Mouse (Mus musculus) G1E (cell line): ENCODE data around the gene H13. TPM values are rescaled to one million over a fixed set of nuclear protein-coding genes. Genes with fewer than 3 reads are reported as not detected.

Experiments
- ATAC-seq: 2 replicates; pipeline ENCODE4 v1.8.0; 2016; ENCODE audit warnings: mild to moderate bottlenecking; ENCODE audit not compliant: insufficient number of reproducible peaks, poor library complexity, low FRiP score, severe bottlenecking; ENCODE audit errors: extremely low read depth
- DNase-seq: peaks from one replicate; pipeline ENCODE4 v3.0.0; 2012; ENCODE audit warnings: low spot score
- H3K27me3 ChIP-seq: 2 replicates; pipeline ENCODE4 v1.6.1; 2012; ENCODE audit warnings: mild to moderate bottlenecking, low read length, inconsistent platforms; ENCODE audit not compliant: insufficient read depth
- H3K36me3 ChIP-seq: replicated peaks from 2 replicates; pipeline ENCODE3; 2012; ENCODE audit warnings: mild to moderate bottlenecking, inconsistent platforms
- H3K4me1 ChIP-seq: 2 replicates; pipeline ENCODE4 v1.6.1; 2012; ENCODE audit warnings: low read depth, low read length, inconsistent platforms, mixed read lengths; ENCODE audit not compliant: insufficient read depth
- H3K4me3 ChIP-seq: 2 replicates; pipeline ENCODE4 v1.5.1; 2012; ENCODE audit warnings: low read depth, mild to moderate bottlenecking, inconsistent platforms, low read length, moderate library complexity, mixed read lengths
- H3K9me3 ChIP-seq: replicated peaks from 2 replicates; pipeline ENCODE4 v1.6.1; 2012; ENCODE audit warnings: inconsistent platforms
- CTCF ChIP-seq: IDR thresholded peaks from 2 replicates; pipeline ENCODE4 v1.5.1; 2012; ENCODE audit warnings: low read depth, low read length, inconsistent platforms, mixed read lengths
- GATA1 ChIP-seq: IDR thresholded peaks from 2 replicates; pipeline ENCODE4 v1.6.1; 2012; ENCODE audit warnings: borderline replicate concordance, low read length, inconsistent platforms, mixed read lengths
- GATA2 ChIP-seq: IDR thresholded peaks from 2 replicates; pipeline ENCODE4 v1.6.1; 2012; ENCODE audit warnings: low read depth, low read length, inconsistent platforms, borderline replicate concordance
- POLR2AphosphoS5 ChIP-seq: IDR thresholded peaks from 2 replicates; pipeline ENCODE4 v1.6.1; 2012; ENCODE audit warnings: low read depth, low read length, inconsistent platforms; ENCODE audit not compliant: insufficient replicate concordance
- TAL1 ChIP-seq: conservative IDR thresholded peaks from 2 replicates; pipeline ENCODE4 v1.6.1; 2012; ENCODE audit warnings: low read depth, low read length, inconsistent platforms, mixed read lengths
- polyA plus RNA-seq: library from polyadenylated mRNA; stranded (reverse); fragments of >175 nt; gene quantifications from 2 replicates; pipeline ENCODE4 v1.2.3, GENCODE M21; 2012
- total RNA-seq, 2 experiments: library from RNA; stranded (forward) in 1 of 2; stranded (reverse) in 1 of 2; fragments of 200-1000 nt in 1 of 2; fragments of >200 nt in 1 of 2; fragmentation: Nextera tagmentation in 1 of 2; gene quantifications; 2 replicates each; pipeline ENCODE4 v1.2.3; 2014 to 2017

The H13 gene
- total and polyA plus RNA-seq, 3 experiments, result 43.2 to 65.2 (median 54.2) TPM

DNA sequence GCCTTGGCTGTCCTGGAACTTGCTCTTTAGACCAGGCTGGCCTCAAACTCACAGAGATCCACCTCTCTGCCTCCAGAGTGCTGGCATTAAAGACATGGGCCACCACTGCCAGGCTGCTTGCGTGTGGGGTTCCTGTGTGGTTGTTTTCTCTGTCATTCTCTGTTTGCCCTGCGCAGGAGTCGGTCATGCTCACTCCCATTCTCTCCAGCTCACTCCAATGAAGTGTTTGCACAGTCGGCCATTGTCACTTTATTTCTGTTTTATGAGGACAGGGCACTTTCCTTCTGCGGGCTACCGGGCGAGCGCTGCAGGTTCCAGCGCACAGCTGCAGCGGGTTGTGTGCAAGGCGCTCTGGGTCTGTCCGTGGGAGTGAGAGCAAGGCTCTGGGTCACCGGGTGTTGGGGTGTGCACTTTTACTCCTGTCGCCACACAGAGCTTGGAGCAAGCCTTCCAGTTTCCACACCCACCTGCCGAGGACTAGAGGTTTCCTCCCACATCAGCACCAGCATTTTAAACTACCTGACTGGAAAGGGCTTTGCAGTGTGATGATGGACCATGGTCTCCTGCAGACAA lies 56.0 kb downstream of the H13 start:
- H3K4me3 ChIP-seq, result no peak overlapping the region
- peaks cover 12% of the 10 kb centered on the region; the same call in 1 of the 2 replicates for H3K27me3 ChIP-seq
- DNase-seq (no peak), ATAC-seq (no peak)
- TF ChIP-seq CTCF, result no peak
- no peak for TF ChIP-seq GATA1
- no peak for TF ChIP-seq GATA2
- TF ChIP-seq POLR2AphosphoS5, result no peak
- no peak for TF ChIP-seq TAL1
- H3K4me1 ChIP-seq, result peaks cover 51% of the 10 kb centered on the region
- no peaks in the 10 kb centered on the region for H3K9me3 ChIP-seq
- no peaks in the 10 kb centered on the region for H3K36me3 ChIP-seq

DNA sequence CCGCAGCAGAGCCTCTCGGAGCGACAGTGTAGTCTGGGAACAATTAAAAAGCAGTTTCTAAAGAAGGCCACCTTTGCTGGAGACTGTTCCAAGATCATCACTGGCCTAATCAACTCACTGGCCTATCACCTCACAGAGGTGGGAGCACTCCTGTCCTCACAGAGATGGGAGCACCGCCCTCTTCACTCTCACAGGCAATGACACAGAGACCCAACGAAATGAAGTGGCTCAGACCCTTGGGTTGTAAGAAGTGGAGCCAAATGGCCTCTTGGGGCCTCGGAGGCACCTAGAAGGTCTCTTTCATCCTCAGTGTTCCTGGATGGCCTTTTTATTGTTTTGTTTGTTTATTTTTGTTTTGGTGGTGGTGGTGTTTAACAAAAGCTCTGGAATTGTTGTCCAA lies 57.0 kb downstream of the H13 start:
- Histone ChIP-seq H3K27me3 (peaks cover 12% of the 10 kb centered on the region; the same call in 1 of the 2 replicates), H3K4me1 (peaks cover 55% of the 10 kb centered on the region), H3K36me3 (no peaks in the 10 kb centered on the region), H3K9me3 (no peaks in the 10 kb centered on the region), H3K4me3 (no peak overlapping the region)
- ATAC-seq (no peak), DNase-seq (no peak)
- TF ChIP-seq TAL1, result no peak
- TF ChIP-seq GATA1, result no peak
- no peak for TF ChIP-seq POLR2AphosphoS5
- TF ChIP-seq CTCF, result no peak
- no peak for TF ChIP-seq GATA2

DNA sequence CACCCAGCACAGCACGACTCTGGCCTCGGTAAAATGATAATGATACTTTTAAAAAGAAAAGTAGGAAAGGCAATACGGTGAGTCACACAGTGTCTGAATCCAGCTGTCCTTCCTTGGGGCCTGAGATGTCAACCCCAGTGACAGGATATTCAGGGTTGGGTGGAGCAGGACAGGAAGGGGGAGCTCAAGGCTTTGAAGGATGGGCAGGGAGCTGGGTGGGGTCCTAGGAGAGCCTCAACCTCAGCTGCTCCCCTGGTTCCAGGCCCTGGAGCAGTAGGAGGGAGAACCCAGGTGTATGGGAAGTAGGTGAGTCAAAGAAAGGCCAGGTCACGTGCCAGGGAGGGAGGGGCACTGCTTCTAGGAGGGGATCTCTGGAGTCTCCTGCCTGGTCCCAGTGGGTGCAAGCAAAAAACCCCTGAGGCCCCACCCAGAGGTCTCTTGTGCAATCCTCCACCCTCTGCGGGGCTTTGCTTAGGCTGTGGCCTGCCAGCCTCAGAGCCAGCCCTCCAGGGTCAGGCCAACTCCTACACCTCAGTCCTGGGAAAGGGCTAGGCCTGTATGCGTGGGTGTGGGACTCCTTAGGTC lies 57.6 kb downstream of the H13 start:
- TF ChIP-seq GATA1, result no peak
- no peak for TF ChIP-seq GATA2
- no peak for TF ChIP-seq CTCF
- TF ChIP-seq TAL1, result no peak
- H3K36me3 ChIP-seq, result no peaks in the 10 kb centered on the region
- H3K9me3 ChIP-seq, result no peaks in the 10 kb centered on the region
- H3K4me3 ChIP-seq, result no peak overlapping the region
- DNase-seq, result no peak
- ATAC-seq, result no peak
- peaks cover 12% of the 10 kb centered on the region; the same call in 1 of the 2 replicates for H3K27me3 ChIP-seq
- peaks cover 55% of the 10 kb centered on the region for H3K4me1 ChIP-seq

GRCm38 (mm10) chr2:152727795-152728510 lies 58.7 kb downstream of the H13 start:
- Histone ChIP-seq H3K36me3 (no peaks in the 10 kb centered on the region), H3K4me3 (no peak overlapping the region), H3K27me3 (peaks cover 12% of the 10 kb centered on the region; the same call in 1 of the 2 replicates), H3K9me3 (no peaks in the 10 kb centered on the region), H3K4me1 (peaks cover 55% of the 10 kb centered on the region)
- ATAC-seq (no peak), DNase-seq (no peak)
- TF ChIP-seq TAL1 (no peak), POLR2AphosphoS5 (no peak), CTCF (no peak), GATA1 (no peak), GATA2 (no peak)

DNA sequence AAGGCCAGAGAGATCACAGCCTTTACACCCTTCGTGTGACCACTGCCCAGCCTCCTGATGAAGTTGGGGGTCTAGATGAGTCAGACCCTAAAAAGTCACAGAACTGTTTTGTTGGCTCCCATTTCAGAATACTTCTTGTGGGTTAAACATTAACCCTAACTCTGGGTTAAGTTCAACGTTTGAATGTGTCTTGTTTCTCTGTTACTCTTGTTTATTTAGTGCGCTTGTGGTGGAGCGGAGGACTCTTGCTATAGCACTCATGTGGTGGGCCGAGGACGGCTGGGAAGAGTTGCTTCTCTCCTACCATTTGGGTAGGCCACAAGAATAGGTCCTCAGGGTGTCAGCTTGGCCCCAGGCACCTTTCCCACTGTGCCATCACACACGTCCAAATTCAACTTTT lies 59.3 kb downstream of the H13 start:
- peaks cover 59% of the 10 kb centered on the region for H3K4me1 ChIP-seq

DNA sequence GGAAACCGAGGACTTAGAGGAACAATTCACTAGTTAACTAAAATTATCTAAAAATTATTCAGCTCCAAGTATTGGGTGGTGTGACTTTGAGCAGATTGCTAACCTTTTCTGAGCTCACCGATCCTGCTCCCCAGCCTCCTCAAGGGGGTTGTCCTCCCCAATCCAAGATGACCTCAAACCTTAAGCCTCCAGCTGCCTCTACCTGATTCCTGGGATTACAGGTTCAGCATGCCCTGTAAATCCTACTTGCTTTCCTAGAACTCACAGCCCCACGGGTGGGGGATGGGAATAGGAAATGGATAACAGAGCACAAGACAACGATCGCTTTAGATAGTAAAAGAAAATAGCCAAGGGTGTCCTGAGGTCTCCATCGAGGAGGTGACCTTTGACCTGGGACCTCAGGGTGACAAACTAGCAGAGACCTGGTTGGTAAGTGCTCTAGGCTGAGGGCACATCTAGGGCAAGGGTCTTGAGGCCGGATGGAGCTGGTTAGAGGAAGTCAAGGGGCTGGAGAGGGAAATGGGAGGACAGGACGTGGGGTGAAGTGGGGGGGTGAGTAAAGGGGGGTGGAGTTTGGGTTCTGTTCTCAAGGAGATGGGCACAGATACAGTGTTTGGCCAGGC lies 59.9 kb downstream of the H13 start:
- peaks cover 6% of the 10 kb centered on the region; the same call in 1 of the 2 replicates for H3K27me3 ChIP-seq
- no peaks in the 10 kb centered on the region for H3K9me3 ChIP-seq
- peaks cover 60% of the 10 kb centered on the region for H3K4me1 ChIP-seq
- DNase-seq (no peak), ATAC-seq (no peak)
- TF ChIP-seq GATA2, result no peak
- TF ChIP-seq GATA1, result no peak
- no peak for TF ChIP-seq TAL1
- TF ChIP-seq POLR2AphosphoS5, result no peak
- TF ChIP-seq CTCF, result no peak
- no peaks in the 10 kb centered on the region for H3K36me3 ChIP-seq
- peak overlapping the region; percentile 24; the same call in 1 of the 2 replicates for H3K4me3 ChIP-seq

More for the DNA sequence above, 59.3 kb downstream of the H13 start:
- TF ChIP-seq CTCF (no peak), GATA2 (no peak), GATA1 (no peak), POLR2AphosphoS5 (no peak), TAL1 (no peak)
- Histone ChIP-seq H3K4me3 (no peak overlapping the region), H3K36me3 (no peaks in the 10 kb centered on the region), H3K9me3 (no peaks in the 10 kb centered on the region), H3K27me3 (peaks cover 11% of the 10 kb centered on the region; the same call in 1 of the 2 replicates)
- ATAC-seq, result no peak
- DNase-seq, result no peak
